10 mouse cellular contexts compared by ENCODE assay signal in genomic region chr6:43254193-43254926, GRCm38 (mm10). TPM values are rescaled to one million over a fixed set of nuclear protein-coding genes. Genes with fewer than 3 reads are reported as not detected.
A peak's percentile ranks its signal among the peaks of the same experiment; 100 is the strongest.
DNase-seq lines count a peak whose midpoint lies in the region; ATAC-seq and TF ChIP-seq lines count a peak whose summit lies in the region.
"Had no signal": no experiment of that assay in that cellular context is flagged by ENCODE, and none has a peak within 500 bp of the region (broad histone marks: within the 10 kb centered on the region; RNA-seq: fewer than 3 reads in every experiment).

No protein-coding gene starts in this region.

- no peaks in the 10 kb centered on the region for H3K9me3 ChIP-seq in kidney, embryonic 14.5 days (ENCODE audit: control insufficient read depth, low read length)

- H3K36me3 ChIP-seq in kidney, embryonic 14.5 days (ENCODE audit: control insufficient read depth, insufficient read depth, low read length): no peaks in the 10 kb centered on the region

- peak; percentile 60 for ATAC-seq in Patski
- ATAC-seq in kidney, embryonic 14.5 days (ENCODE audit: low FRiP score, low TSS enrichment): peak; percentile 78

- no peak overlapping the region for H3K4me2 ChIP-seq in kidney, embryonic 14.5 days (replicated peaks; ENCODE audit: low read depth, low read length)

- 60% methylated on average over 7 of the region's 7 CpGs for WGBS in kidney, embryonic 14.5 days

- intact Hi-C loops in gastrocnemius, adult 2 months (cut with DNase I): loop anchor here (2.0 kb wide), 1 partner anchor 42 kb away; no protein-coding TSS in a partner anchor

- TF ChIP-seq CTCF in gastrocnemius, adult 2 months (IDR thresholded peaks at IDR 0.05): peak; percentile 67
- peak; percentile 74 for TF ChIP-seq CTCF in Patski (IDR thresholded peaks at IDR 0.05)

- no peak overlapping the region for H3K27ac ChIP-seq in gastrocnemius, adult 2 months
- no peak overlapping the region for H3K27ac ChIP-seq in kidney, embryonic 14.5 days (ENCODE audit: low read depth, low read length)

- no peaks in the 10 kb centered on the region for H3K27me3 ChIP-seq in Patski
- H3K27me3 ChIP-seq in kidney, embryonic 14.5 days (ENCODE audit: control insufficient read depth, insufficient read depth, low read length): no peaks in the 10 kb centered on the region

- no peaks in the 10 kb centered on the region for H3K4me1 ChIP-seq in kidney, embryonic 14.5 days (ENCODE audit: control insufficient read depth, insufficient read depth, low read length)

- H3K9ac ChIP-seq in kidney, embryonic 14.5 days (ENCODE audit: low read depth, low read length): no peak overlapping the region

- POLR2A ChIA-PET in Patski (lab: Charles Lee): no interaction called here

- H3K4me3 ChIP-seq in gastrocnemius, adult 2 months: no peak overlapping the region
- H3K4me3 ChIP-seq in kidney, embryonic 14.5 days (ENCODE audit: low read length): no peak overlapping the region
- H3K4me3 ChIP-seq: myocyte had no signal

- no peak for DNase-seq in gastrocnemius, adult 2 months
- DNase-seq in gastrocnemius, postnatal 25 days: no peak
- DNase-seq in 416B (ENCODE audit: low read depth): peak; percentile 49
- DNase-seq in Patski (ENCODE audit: low read depth, low spot score): no peak
- DNase-seq in right cerebral cortex, postnatal 10 days (ENCODE audit: low spot score in 2 of 2): no peak
- no peak for DNase-seq in spleen, postnatal 36 days (ENCODE audit: low spot score in 2 of 2)
- DNase-seq in urinary bladder, adult 18-20 months (ENCODE audit: low spot score in 2 of 2): no peak

- CTCF ChIA-PET in Patski (lab: Charles Lee): interaction anchor here (0.8 to 2.6 kb wide), 9 partner anchors 13 to 49 kb away, joined by 3 to 12 read pairs (median 4); no protein-coding TSS in a partner anchor

- in situ Hi-C loops in Patski (cut with MboI; ENCODE audit: low pct_unique_long_range_greater_than_20kb): no loop called here

RNA-seq across cellular contexts. Expression of gene Arhgef5, which starts 11.0 kb away (rescaled TPM):
- total RNA-seq in gastrocnemius, adult 2 months (2021): 1 to 10 TPM; 2.9 to 3.1 TPM
- total RNA-seq in gastrocnemius, postnatal 25 days (2021): 1 to 10 TPM; 2.6 to 3.4 TPM
- 79.4 TPM for polyA plus RNA-seq in Patski (2021)
- 12.5 and 13.7 TPM in 2 replicates for polyA plus RNA-seq in kidney, embryonic 14.5 days (2014; fragmentation: Nextera tagmentation; extraction: Ambion mirVana)

RNA-seq across cellular contexts. Expression of gene Olfr47, which starts 23.0 kb away (rescaled TPM):
- not detected for total RNA-seq in gastrocnemius, adult 2 months (2021)
- not detected for total RNA-seq in gastrocnemius, postnatal 25 days (2021)
- not detected for polyA plus RNA-seq in Patski (2021)
- not detected in 2 replicates for polyA plus RNA-seq in kidney, embryonic 14.5 days (2014; fragmentation: Nextera tagmentation; extraction: Ambion mirVana)
- polyA plus RNA-seq: large intestine, adult 2 months; myocyte had no signal

RNA-seq across cellular contexts. Expression of gene Olfr434, which starts 41.5 kb away (rescaled TPM):
- not detected for total RNA-seq in gastrocnemius, adult 2 months (2021)
- not detected for total RNA-seq in gastrocnemius, postnatal 25 days (2021)
- 0.05 TPM for polyA plus RNA-seq in Patski (2021)
- polyA plus RNA-seq in kidney, embryonic 14.5 days (2014; fragmentation: Nextera tagmentation; extraction: Ambion mirVana): not detected in 2 replicates
- polyA plus RNA-seq: large intestine, adult 2 months; myocyte had no signal

RNA-seq across cellular contexts. Expression of gene Nobox, which starts 55.0 kb away (rescaled TPM):
- total RNA-seq in gastrocnemius, adult 2 months (2021): not detected
- total RNA-seq in gastrocnemius, postnatal 25 days (2021): not detected
- not detected for polyA plus RNA-seq in Patski (2021)
- 0.20 TPM in 1 of 2 replicates, not detected in the other for polyA plus RNA-seq in kidney, embryonic 14.5 days (2014; fragmentation: Nextera tagmentation; extraction: Ambion mirVana)
- polyA plus RNA-seq: large intestine, adult 2 months; myocyte had no signal

RNA-seq across cellular contexts. Expression of gene Olfr435, which starts 57.4 kb away (rescaled TPM):
- total RNA-seq in gastrocnemius, adult 2 months (2021): not detected
- not detected for total RNA-seq in gastrocnemius, postnatal 25 days (2021)
- not detected for polyA plus RNA-seq in Patski (2021)
- polyA plus RNA-seq in kidney, embryonic 14.5 days (2014; fragmentation: Nextera tagmentation; extraction: Ambion mirVana): not detected in 2 replicates
- polyA plus RNA-seq: large intestine, adult 2 months; myocyte had no signal
